Mouse (Mus musculus) large intestine, adult 2 months (tissue): ENCODE results near the gene Tmem59l. TPM values are rescaled to one million over a fixed set of nuclear protein-coding genes. Genes with fewer than 3 reads are reported as not detected.
A peak's percentile ranks its signal among the peaks of the same experiment; 100 is the strongest.
"Not testable (repeated sequence)": the region's sequence is repeated elsewhere in the genome, so short reads cannot be mapped to it uniquely, and the experiment has no call there.

ENCODE experiments used
- DNase-seq: peaks from one replicate; pipeline ENCODE4 v3.0.0-alpha.2; 2012; ENCODE audit warnings: low read depth, low spot score
- WGBS: fragments of 180-500 bp; shearing (Covaris S2); methylation state at CpG from one replicate; pipeline ENCODE4 v1.1.7; 2018; 5-methylcytosine and 5-hydroxymethylcytosine counted together
- polyA plus RNA-seq: library from polyadenylated mRNA; depleted of rRNA; stranded (reverse); fragments of >200 nt; gene quantifications from 2 replicates; pipeline ENCODE4 v1.2.3, GENCODE M21; 2012; rRNA removed

Tmem59l gene
- polyA plus RNA-seq, result 2.1 and 2.4 TPM in 2 replicates

GRCm38 (mm10) chr8:70486941-70487520 lies at the start of gene Tmem59l:
Tmem59l (minus strand) TSS chr8:70487358.
- 12% methylated on average over 33 of the region's 33 CpGs for WGBS
- DNase-seq, result no peak

- 94% methylated on average over 2 of the region's 2 CpGs for WGBS
Measured at GRCm38 (mm10) chr8:70535701-70536100, 48.5 kb upstream of the Tmem59l start.

GRCm38 (mm10) chr8:70535221-70535620 lies 48.1 kb upstream of the Tmem59l start:
- 95% methylated on average over 3 of the region's 3 CpGs for WGBS

More at GRCm38 (mm10) chr8:70535701-70536100, 48.5 kb upstream of the Tmem59l start:
- DNase-seq, result no peak

GRCm38 (mm10) chr8:70534281-70534680 lies 47.1 kb upstream of the Tmem59l start:
- WGBS, result 85% methylated on average over 12 of the region's 12 CpGs
- DNase-seq, result no peak

More at GRCm38 (mm10) chr8:70535221-70535620, 48.1 kb upstream of the Tmem59l start:
- DNase-seq, result no peak

- no peak for DNase-seq
- 94% methylated on average over 2 of the region's 2 CpGs for WGBS
Measured at GRCm38 (mm10) chr8:70530314-70530713, 43.2 kb upstream of the Tmem59l start.

GRCm38 (mm10) chr8:70529741-70530161 lies 42.6 kb upstream of the Tmem59l start:
- 61% methylated on average over 3 of the region's 3 CpGs for WGBS
- DNase-seq, result no peak

GRCm38 (mm10) chr8:70529299-70529698 lies 42.1 kb upstream of the Tmem59l start:
- DNase-seq, result no peak
- 62% methylated on average over 5 of the region's 5 CpGs for WGBS

- WGBS, result 8% methylated on average over 13 of the region's 13 CpGs
- no peak for DNase-seq
Measured at GRCm38 (mm10) chr8:70528182-70528797, 41.1 kb upstream of the Tmem59l start.

GRCm38 (mm10) chr8:70527512-70528181 lies 40.5 kb upstream of the Tmem59l start, which contains the start of the genes Fkbp8 and Kxd1:
Fkbp8 (plus strand) TSS chr8:70527724.
Kxd1 (minus strand) TSS chr8:70527956.
- DNase-seq, result no peak
- under 1% methylated on average over 53 of the region's 61 CpGs for WGBS

- under 1% methylated on average over 8 of the region's 8 CpGs for WGBS
- no peak for DNase-seq
Measured at GRCm38 (mm10) chr8:70527111-70527511, 40.0 kb upstream of the Tmem59l start.

GRCm38 (mm10) chr8:70522592-70523403 lies 35.6 kb upstream of the Tmem59l start:
- WGBS, result 1% methylated on average over 51 of the region's 51 CpGs
- peak; percentile 97 for DNase-seq

GRCm38 (mm10) chr8:70519606-70520005 lies 32.4 kb upstream of the Tmem59l start:
- no peak for DNase-seq
- WGBS, result 57% methylated on average over 2 of the region's 2 CpGs

GRCm38 (mm10) chr8:70519043-70519442 lies 31.9 kb upstream of the Tmem59l start:
- no peak for DNase-seq
- WGBS, result 85% methylated on average over 6 of the region's 6 CpGs

- no peak for DNase-seq
- 81% methylated on average over 10 of the region's 10 CpGs for WGBS
Measured at GRCm38 (mm10) chr8:70517940-70518643, 30.9 kb upstream of the Tmem59l start.

GRCm38 (mm10) chr8:70513441-70513840 lies 26.3 kb upstream of the Tmem59l start:
- WGBS, result 20% methylated on average over 2 of the region's 2 CpGs
- DNase-seq, result no peak

- 84% methylated on average over 11 of the region's 11 CpGs for WGBS
- DNase-seq, result no peak
Measured at GRCm38 (mm10) chr8:70512253-70512903, 25.2 kb upstream of the Tmem59l start.

GRCm38 (mm10) chr8:70511770-70512169 lies 24.6 kb upstream of the Tmem59l start:
- 91% methylated on average over 2 of the region's 2 CpGs for WGBS
- DNase-seq, result no peak

- DNase-seq, result not testable (repeated sequence)
- WGBS, result 53% methylated on average over 6 of the region's 6 CpGs
Measured at GRCm38 (mm10) chr8:70511174-70511573, 24.0 kb upstream of the Tmem59l start.
